Mouse (Mus musculus) MEL (cell line): Measurements from ENCODE around the gene Msrb2. TPM values are rescaled to one million over a fixed set of nuclear protein-coding genes. Genes with fewer than 3 reads are reported as not detected.

Experiments used
- DNase-seq: peaks from one replicate; pipeline ENCODE4 v3.0.0; 2011; ENCODE audit warnings: low read depth, low spot score
- H3K27ac ChIP-seq: 2 replicates; pipeline ENCODE4 v1.5.1; 2012; ENCODE audit warnings: low read depth, mild to moderate bottlenecking, control low read depth, low read length, moderate library complexity; ENCODE audit not compliant: control insufficient read depth
- H3K27me3 ChIP-seq, 2 experiments: fragments of 150-350 bp in 1 of 2; sonication (generic) in 1 of 2; 2 replicates each; pipeline ENCODE4 v1.6.1; 2012; ENCODE audit warnings: low read length in 2 of 2, mild to moderate bottlenecking in 2 of 2, improper control_type of control experiment in 1 of 2, moderate library complexity in 1 of 2; ENCODE audit not compliant: insufficient read depth in 2 of 2, control insufficient read depth in 1 of 2
- H3K36me3 ChIP-seq, 2 experiments: 2 replicates each; pipeline ENCODE4 v1.6.1; 2012 to 2014; ENCODE audit warnings: low read length in 2 of 2, improper control_type of control experiment in 1 of 2, inconsistent platforms in 1 of 2, mild to moderate bottlenecking in 1 of 2; ENCODE audit not compliant: insufficient read depth in 2 of 2, control insufficient read depth in 1 of 2
- H3K4me1 ChIP-seq, 2 experiments: fragments of 150-350 bp in 1 of 2; sonication (generic) in 1 of 2; 2 replicates each; pipeline ENCODE4 v1.6.1; 2012; ENCODE audit warnings: low read length in 2 of 2, improper control_type of control experiment in 1 of 2, mild to moderate bottlenecking in 1 of 2; ENCODE audit not compliant: insufficient read depth in 2 of 2, control insufficient read depth in 1 of 2
- H3K4me3 ChIP-seq, 2 experiments: fragments of 150-350 bp in 1 of 2; sonication (generic) in 1 of 2; 2 replicates each; pipeline ENCODE4 v1.5.1; 2012; ENCODE audit warnings: low read depth in 2 of 2, low read length in 2 of 2, mild to moderate bottlenecking in 2 of 2, moderate library complexity in 2 of 2, control low read depth in 1 of 2, improper control_type of control experiment in 1 of 2; ENCODE audit not compliant: control insufficient read depth in 1 of 2, insufficient read depth in 1 of 2
- H3K79me2 ChIP-seq: 2 replicates; pipeline ENCODE4 v1.6.1; 2012; ENCODE audit warnings: mild to moderate bottlenecking, low read length, moderate library complexity; ENCODE audit not compliant: control insufficient read depth, poor library complexity, insufficient read depth
- H3K9ac ChIP-seq: 2 replicates; pipeline ENCODE4 v1.6.1; 2012; ENCODE audit warnings: low read depth, mild to moderate bottlenecking, control low read depth, low read length, moderate library complexity; ENCODE audit not compliant: control insufficient read depth, poor library complexity, severe bottlenecking
- H3K9me3 ChIP-seq: fragments of 150-350 bp; sonication (generic); replicated peaks from 2 replicates; pipeline ENCODE4 v1.6.1; 2012; ENCODE audit warnings: mild to moderate bottlenecking, low read length, improper control_type of control experiment, moderate library complexity; ENCODE audit not compliant: insufficient read depth
- CHD2 ChIP-seq: IDR thresholded peaks from 2 replicates; pipeline ENCODE4 v1.6.1; 2011; ENCODE audit warnings: low read length, improper control_type of control experiment
- ELF1 ChIP-seq: IDR thresholded peaks from 2 replicates; pipeline ENCODE4 v1.6.1; 2014; ENCODE audit warnings: low read depth, mild to moderate bottlenecking, inconsistent platforms, low read length, improper control_type of control experiment, moderate library complexity
- GATA1 ChIP-seq: IDR thresholded peaks from 2 replicates; pipeline ENCODE4 v1.6.1; 2011; ENCODE audit warnings: low read depth, low read length, improper control_type of control experiment
- HCFC1 ChIP-seq: IDR thresholded peaks from 2 replicates; pipeline ENCODE4 v1.6.1; 2012; ENCODE audit warnings: low read depth, mild to moderate bottlenecking, inconsistent platforms, low read length, improper control_type of control experiment, moderate library complexity
- JUND ChIP-seq: IDR thresholded peaks from 2 replicates; pipeline ENCODE4 v1.6.1; 2011; ENCODE audit warnings: low read depth, mild to moderate bottlenecking, improper control_type of control experiment, low read length
- KAT2A ChIP-seq: conservative IDR thresholded peaks from 2 replicates; pipeline ENCODE4 v1.6.1; 2012; ENCODE audit warnings: low read depth, low read length, improper control_type of control experiment, inconsistent platforms
- MAFK ChIP-seq: IDR thresholded peaks from 2 replicates; pipeline ENCODE4 v1.6.1; 2011; ENCODE audit warnings: low read depth, mild to moderate bottlenecking, low read length, improper control_type of control experiment, borderline replicate concordance
- MAX ChIP-seq: IDR thresholded peaks from 2 replicates; pipeline ENCODE4 v1.6.1; 2011; ENCODE audit warnings: low read length, improper control_type of control experiment
- MAZ ChIP-seq: IDR thresholded peaks from 2 replicates; pipeline ENCODE4 v1.6.1; 2012; ENCODE audit warnings: low read depth, mild to moderate bottlenecking, inconsistent platforms, low read length, improper control_type of control experiment
- NRF1 ChIP-seq: IDR thresholded peaks from 2 replicates; pipeline ENCODE4 v1.6.1; 2014; ENCODE audit warnings: low read depth, mild to moderate bottlenecking, inconsistent platforms, low read length, improper control_type of control experiment, moderate library complexity; ENCODE audit not compliant: poor library complexity, insufficient read depth, severe bottlenecking
- POLR2AphosphoS5 ChIP-seq: IDR thresholded peaks from 2 replicates; pipeline ENCODE4 v1.6.1; 2012; ENCODE audit warnings: low read depth, borderline replicate concordance, mild to moderate bottlenecking, inconsistent platforms, low read length, moderate library complexity, mixed read lengths
- SIN3A ChIP-seq: IDR thresholded peaks from 2 replicates; pipeline ENCODE4 v1.6.1; 2012; ENCODE audit warnings: low read length, improper control_type of control experiment, inconsistent platforms
- SMC3 ChIP-seq: IDR thresholded peaks from 2 replicates; pipeline ENCODE4 v1.6.1; 2011; ENCODE audit warnings: low read depth, low read length, improper control_type of control experiment
- TAL1 ChIP-seq: IDR thresholded peaks from 2 replicates; pipeline ENCODE4 v1.6.1; 2012; ENCODE audit warnings: mild to moderate bottlenecking, inconsistent platforms, low read length, moderate library complexity, mixed read lengths
- TBP ChIP-seq: IDR thresholded peaks from 2 replicates; pipeline ENCODE4 v1.8.0; 2011; ENCODE audit warnings: low read depth, low read length, improper control_type of control experiment
- TCF12 ChIP-seq: IDR thresholded peaks from 2 replicates; pipeline ENCODE4 v1.6.1; 2014; ENCODE audit warnings: low read depth, mild to moderate bottlenecking, inconsistent platforms, low read length, improper control_type of control experiment, moderate library complexity
- USF1 ChIP-seq: IDR thresholded peaks from 2 replicates; pipeline ENCODE4 v1.6.1; 2014; ENCODE audit warnings: low read depth, mild to moderate bottlenecking, inconsistent platforms, low read length, improper control_type of control experiment, moderate library complexity
- USF2 ChIP-seq, 2 experiments: IDR thresholded peaks; 2 replicates each; pipeline ENCODE4 v1.6.1; 2011 to 2012; ENCODE audit warnings: improper control_type of control experiment in 2 of 2, low read length in 2 of 2, borderline replicate concordance in 1 of 2, inconsistent platforms in 1 of 2, low read depth in 1 of 2, mild to moderate bottlenecking in 1 of 2; ENCODE audit not compliant: insufficient read depth in 1 of 2
- ZC3H11A ChIP-seq: IDR thresholded peaks from 2 replicates; pipeline ENCODE4 v1.6.1; 2012; ENCODE audit warnings: low read depth, mild to moderate bottlenecking, inconsistent platforms, low read length, improper control_type of control experiment
- ZNF384 ChIP-seq: IDR thresholded peaks from 2 replicates; pipeline ENCODE4 v1.6.1; 2012; ENCODE audit warnings: low read depth, mild to moderate bottlenecking, inconsistent platforms, low read length, improper control_type of control experiment
- polyA plus RNA-seq, 2 experiments: library from polyadenylated mRNA; stranded (reverse) in 1 of 2; unstranded in 1 of 2; fragments of >175 nt in 1 of 2; fragments of >200 nt in 1 of 2; gene quantifications; 2 replicates each; pipeline versions ENCODE4 v1.2.1 to v1.2.4; 2012; ENCODE audit warnings: low replicate concordance in 2 of 2, low read depth in 1 of 2; ENCODE audit not compliant: insufficient read length in 2 of 2, insufficient read depth in 1 of 2, missing spikeins in 1 of 2
- total RNA-seq: library from RNA; depleted of rRNA; stranded (reverse); fragments of 300-350 nt; gene quantifications from 2 replicates; pipeline ENCODE4 v1.2.3, GENCODE M21; 2012

Msrb2 gene
- total and polyA plus RNA-seq, 3 experiments, result 14.8 to 18.2 TPM; not detected in 1

- H3K27me3 ChIP-seq, result no peaks in the 10 kb centered on the region; a peak in 2 of 4 replicates
- no peaks in the 10 kb centered on the region for H3K79me2 ChIP-seq
- TF ChIP-seq USF2 (IDR thresholded peaks at IDR 0.05; ENCODE audit: borderline replicate concordance in 1 of 2, insufficient read depth in 1 of 2, low read depth in 1 of 2, low read length in 2 of 2) (no peak), TAL1 (no peak), POLR2AphosphoS5 (no peak), KAT2A (no peak), CHD2 (no peak), TBP (no peak), SMC3 (no peak), ZNF384 (no peak)
- H3K9ac ChIP-seq, result no peak overlapping the region
- H3K36me3 ChIP-seq, result no peaks in the 10 kb centered on the region
- DNase-seq, result no peak
- H3K9me3 ChIP-seq, result no peaks in the 10 kb centered on the region
- no peak overlapping the region for H3K4me3 ChIP-seq
- H3K4me1 ChIP-seq, result no peaks in the 10 kb centered on the region
- H3K27ac ChIP-seq, result no peak overlapping the region
Measured at GRCm38 (mm10) chr2:19423086-19423485, 51.8 kb downstream of the Msrb2 start.

GRCm38 (mm10) chr2:19429031-19429430, 57.8 kb downstream of the Msrb2 start:
- no peaks in the 10 kb centered on the region for H3K79me2 ChIP-seq
- no peak overlapping the region for H3K4me3 ChIP-seq
- no peaks in the 10 kb centered on the region for H3K9me3 ChIP-seq
- H3K9ac ChIP-seq, result no peak overlapping the region
- peak; percentile 65 for DNase-seq
- H3K27ac ChIP-seq, result no peak overlapping the region
- TF ChIP-seq MAFK, result no peak
- TF ChIP-seq ZC3H11A, result no peak
- TF ChIP-seq HCFC1, result no peak
- no peak for TF ChIP-seq USF2 (IDR thresholded peaks at IDR 0.05; ENCODE audit: borderline replicate concordance in 1 of 2, insufficient read depth in 1 of 2, low read depth in 1 of 2, low read length in 2 of 2)
- TF ChIP-seq MAX, result no peak
- TF ChIP-seq USF1, result no peak
- TF ChIP-seq NRF1, result no peak
- no peak for TF ChIP-seq ELF1
- TF ChIP-seq TCF12, result no peak
- no peak for TF ChIP-seq MAZ
- no peak for TF ChIP-seq JUND
- no peak for TF ChIP-seq GATA1
- no peak for TF ChIP-seq SIN3A
- no peaks in the 10 kb centered on the region; a peak in 1 of 4 replicates for H3K27me3 ChIP-seq
- H3K4me1 ChIP-seq, result no peaks in the 10 kb centered on the region
- H3K36me3 ChIP-seq, result no peaks in the 10 kb centered on the region
